Mouse (Mus musculus): ENCODE results near the gene Cenpa.

- no peak for TF ChIP-seq CTCF (IDR thresholded peaks at IDR 0.05; ENCODE audit: borderline replicate concordance, insufficient read depth, low read depth, low read length)
- no peak for TF ChIP-seq POLR2A (IDR thresholded peaks at IDR 0.05; ENCODE audit: borderline replicate concordance, insufficient read depth, low read length)
Measured at GRCm38 (mm10) chr5:30617357-30617756, 49.2 kb upstream of the Cenpa start.
